Mouse (Mus musculus) heart, embryonic 12.5 days (tissue): ENCODE measurements around the gene Cacna2d2. TPM values are rescaled to one million over a fixed set of nuclear protein-coding genes. Genes with fewer than 3 reads are reported as not detected.
"Not testable (repeated sequence)": the region's sequence is repeated elsewhere in the genome, so short reads cannot be mapped to it uniquely, and the experiment has no call there.

Experiments used
- ATAC-seq: fragments of 200-750 bp; cut with Nextera tagmentation; 2 replicates; pipeline ENCODE4 v1.8.0; 2017; ENCODE audit warnings: moderate TSS enrichment, moderate library complexity; ENCODE audit not compliant: insufficient number of reproducible peaks, low FRiP score
- H3K27ac ChIP-seq: fragments of 300-500 bp; sonication (generic); 2 replicates; pipeline ENCODE4 v1.5.1; 2016; ENCODE audit warnings: mild to moderate bottlenecking, moderate library complexity; ENCODE audit not compliant: poor library complexity, severe bottlenecking
- H3K27me3 ChIP-seq: fragments of 300-500 bp; sonication (generic); replicated peaks from 2 replicates; pipeline ENCODE4 v1.6.1; 2016; ENCODE audit warnings: mild to moderate bottlenecking, moderate library complexity
- H3K36me3 ChIP-seq: fragments of 300-500 bp; sonication (generic); 2 replicates; pipeline ENCODE4 v1.6.1; 2016; ENCODE audit warnings: mild to moderate bottlenecking, moderate library complexity
- H3K4me1 ChIP-seq: fragments of 300-500 bp; sonication (generic); replicated peaks from 2 replicates; pipeline ENCODE4 v1.6.1; 2016; ENCODE audit warnings: mild to moderate bottlenecking
- H3K4me2 ChIP-seq: fragments of 300-500 bp; sonication (generic); 2 replicates; pipeline ENCODE4 v1.6.1; 2016; ENCODE audit warnings: mild to moderate bottlenecking, moderate library complexity
- H3K4me3 ChIP-seq: fragments of 300-500 bp; sonication (generic); 2 replicates; pipeline ENCODE4 v1.5.1; 2016; ENCODE audit warnings: mild to moderate bottlenecking
- H3K9ac ChIP-seq: fragments of 300-500 bp; sonication (generic); 2 replicates; pipeline ENCODE4 v1.6.1; 2016; ENCODE audit warnings: mild to moderate bottlenecking, moderate library complexity
- H3K9me3 ChIP-seq: fragments of 300-500 bp; sonication (generic); replicated peaks from 2 replicates; pipeline ENCODE4 v1.6.1; 2016; ENCODE audit warnings: mild to moderate bottlenecking, moderate library complexity
- WGBS: fragments of 180-500 bp; shearing (Covaris S2); methylation state at CpG from one replicate; pipeline ENCODE4 v1.1.7; 2016; 5-methylcytosine and 5-hydroxymethylcytosine counted together
- polyA plus RNA-seq: library from polyadenylated mRNA; unstranded; fragments of >200 nt; fragmentation: Nextera tagmentation; extraction: Ambion mirVana; gene quantifications from 2 replicates; pipeline ENCODE4 v1.2.1, GENCODE M21; 2016

Cacna2d2 gene
- polyA plus RNA-seq, 1 experiment from 2014 or later: 6.2 TPM

DNA sequence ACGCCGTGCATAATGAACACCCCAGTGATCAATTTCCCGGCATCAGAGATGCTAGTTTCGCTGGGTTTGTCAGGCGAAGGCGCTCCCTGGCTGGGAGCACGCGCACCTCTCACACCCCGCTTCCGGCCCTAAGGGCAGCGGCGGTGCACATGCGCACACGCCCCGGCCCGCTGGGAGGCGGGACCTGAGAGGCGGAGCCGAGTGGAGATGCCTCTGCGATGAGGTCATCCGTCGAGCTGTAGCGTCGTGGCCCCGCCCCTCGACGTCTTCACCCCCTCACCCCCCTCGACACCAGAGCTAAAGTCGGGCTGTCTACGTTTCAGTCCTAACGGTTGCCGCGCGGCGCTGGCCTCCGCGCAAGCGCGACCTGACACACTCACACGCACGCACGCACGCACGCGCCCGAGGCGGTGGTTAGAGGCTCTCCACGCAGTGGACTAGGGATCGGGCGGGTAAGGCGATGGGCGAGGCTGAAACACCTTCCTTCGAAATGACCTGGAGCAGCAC, 155.0 kb downstream of the Cacna2d2 start:
- Histone ChIP-seq H3K36me3 (peaks cover 31% of the 10 kb centered on the region), H3K4me2 (peak overlapping the region; percentile 94), H3K9ac (peak overlapping the region; percentile 92), H3K27ac (peak overlapping the region; percentile 96), H3K4me1 (peaks cover 56% of the 10 kb centered on the region), H3K27me3 (peaks cover 14% of the 10 kb centered on the region), H3K4me3 (peak overlapping the region; percentile 77), H3K9me3 (no peaks in the 10 kb centered on the region)
- under 1% methylated on average over 53 of the region's 53 CpGs for WGBS
- peak; percentile 93 for ATAC-seq

DNA sequence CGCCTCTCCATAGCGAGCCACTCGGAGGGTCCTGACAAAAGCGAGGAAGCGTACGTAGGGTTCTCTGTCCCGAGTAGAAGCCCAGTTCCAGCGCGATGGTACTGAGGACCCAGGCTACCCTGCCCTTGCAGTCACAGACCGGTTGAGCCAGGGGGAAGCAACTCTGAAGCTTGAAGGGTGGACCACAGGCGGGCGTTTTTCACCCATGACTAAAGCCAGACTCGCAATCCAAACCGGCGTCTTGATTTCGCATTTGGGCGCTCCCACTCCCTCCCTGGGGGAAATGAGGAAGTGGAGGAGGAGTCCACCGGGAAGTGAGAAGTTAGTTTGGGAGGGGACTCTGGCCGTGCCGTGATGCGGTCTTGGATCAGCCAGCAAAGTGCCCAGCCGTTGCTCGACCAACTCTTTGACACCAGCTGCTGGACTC, 155.6 kb downstream of the Cacna2d2 start:
- ATAC-seq: peak; percentile 20
- Histone ChIP-seq H3K4me3 (peak overlapping the region; percentile 77), H3K36me3 (peaks cover 38% of the 10 kb centered on the region), H3K9me3 (no peaks in the 10 kb centered on the region), H3K4me1 (peaks cover 56% of the 10 kb centered on the region), H3K27ac (peak overlapping the region; percentile 96), H3K27me3 (peaks cover 7% of the 10 kb centered on the region), H3K9ac (peak overlapping the region; percentile 92), H3K4me2 (peak overlapping the region; percentile 94)
- 0% methylated on average over 23 of the region's 23 CpGs for WGBS

DNA sequence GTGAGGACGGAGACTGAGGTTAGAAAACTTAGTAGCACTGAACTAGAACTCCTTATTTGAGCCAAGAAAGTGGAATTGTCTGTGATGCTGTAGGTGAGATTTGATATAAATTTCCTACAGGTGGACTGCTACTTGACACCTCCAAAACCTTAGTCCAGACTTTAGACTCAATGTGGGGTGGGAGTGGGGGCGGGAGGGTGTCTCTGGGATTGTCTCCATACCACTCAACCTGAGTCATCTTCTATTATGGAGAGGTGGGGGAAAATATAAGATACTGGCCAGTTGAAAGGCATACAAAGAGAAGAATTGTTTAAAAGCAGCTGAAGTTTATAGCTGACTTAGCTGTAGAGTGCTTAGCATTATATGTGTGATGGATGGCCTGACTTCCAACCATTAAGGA, 156.3 kb downstream of the Cacna2d2 start:
- 27% methylated on average over 2 of the region's 2 CpGs for WGBS
- ATAC-seq: no peak
- Histone ChIP-seq H3K4me3 (peak overlapping the region; percentile 77), H3K27ac (peak overlapping the region; percentile 96), H3K9ac (peak overlapping the region; percentile 92), H3K36me3 (peaks cover 44% of the 10 kb centered on the region), H3K9me3 (no peaks in the 10 kb centered on the region), H3K4me2 (peak overlapping the region; percentile 94), H3K27me3 (peaks cover under 1% of the 10 kb centered on the region), H3K4me1 (peaks cover 54% of the 10 kb centered on the region)

DNA sequence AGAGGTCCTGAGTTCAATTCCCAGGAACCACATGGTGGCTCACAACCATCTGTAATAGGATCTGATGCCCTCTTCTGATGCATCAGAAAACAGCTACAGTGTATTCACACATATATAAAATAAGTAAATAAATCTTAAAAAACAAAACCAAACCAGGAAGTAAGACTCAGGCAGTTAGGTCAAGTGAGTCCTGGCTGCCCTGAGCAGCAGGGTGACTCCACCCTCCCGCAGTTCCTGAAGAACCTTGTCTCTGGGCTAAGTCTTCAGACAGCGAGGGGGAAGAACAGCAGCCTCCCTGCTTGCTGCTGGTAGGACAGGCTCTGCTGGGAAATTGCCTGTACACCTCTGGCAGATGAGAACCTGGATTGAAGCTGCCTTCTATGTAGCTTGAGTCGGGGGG, 156.9 kb downstream of the Cacna2d2 start:
- Histone ChIP-seq H3K4me2 (peak overlapping the region; percentile 94), H3K27ac (peak overlapping the region; percentile 96; the same call in 1 of the 2 replicates), H3K9me3 (no peaks in the 10 kb centered on the region), H3K27me3 (no peaks in the 10 kb centered on the region), H3K4me3 (peak overlapping the region; percentile 77), H3K9ac (peak overlapping the region; percentile 92), H3K36me3 (peaks cover 51% of the 10 kb centered on the region), H3K4me1 (peaks cover 47% of the 10 kb centered on the region)
- 60% methylated on average over 3 of the region's 3 CpGs for WGBS
- ATAC-seq: no peak

DNA sequence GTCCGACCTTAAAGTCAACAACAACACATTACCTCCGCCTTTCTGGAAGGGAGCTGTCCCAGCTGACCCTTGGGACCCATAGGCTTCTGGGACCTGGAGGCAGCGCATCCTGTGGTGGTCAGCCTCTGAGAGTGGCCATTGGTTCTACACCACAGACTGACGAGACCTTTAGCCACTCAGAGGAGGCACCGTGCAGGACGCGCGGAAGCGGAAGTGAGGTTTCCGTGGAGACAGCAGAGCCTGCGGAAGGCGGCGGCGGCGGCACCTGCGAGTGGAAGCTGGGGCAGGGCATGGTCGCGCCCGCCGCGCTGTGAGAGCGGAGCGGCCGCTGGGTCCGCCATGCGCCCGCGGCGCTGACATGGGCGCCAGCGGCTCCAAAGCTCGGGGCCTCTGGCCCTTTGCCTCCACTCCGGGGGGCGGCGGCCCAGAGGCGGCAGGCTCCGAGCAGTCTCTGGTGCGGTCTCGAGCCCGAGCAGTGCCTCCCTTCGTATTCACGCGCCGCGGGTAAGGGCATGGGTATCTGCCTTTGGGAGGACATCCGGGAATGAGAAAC, 163.7 kb downstream of the Cacna2d2 start, which contains the start of gene Tusc2:
TSS of gene Tusc2 (plus strand) at position 227 of the 553 bp plus-strand sequence.
- peak within 1 kb of the TSS; percentile 91 for H3K9ac ChIP-seq
- under 1% methylated on average over 46 of the region's 46 CpGs for whole genome bisulfite sequencing
- peak within 1 kb of the TSS; percentile 78 for H3K27ac ChIP-seq
- no peaks in the 10 kb centered on the region for H3K27me3 ChIP-seq
- ATAC-seq: peak; percentile 93
- no peaks in the 10 kb centered on the region for H3K9me3 ChIP-seq
- H3K4me3 ChIP-seq: peak within 1 kb of the TSS; percentile 98
- H3K36me3 ChIP-seq: peaks cover 54% of the 10 kb centered on the region
- peaks cover 42% of the 10 kb centered on the region for H3K4me1 ChIP-seq
- H3K4me2 ChIP-seq: peak within 1 kb of the TSS; percentile 91

DNA sequence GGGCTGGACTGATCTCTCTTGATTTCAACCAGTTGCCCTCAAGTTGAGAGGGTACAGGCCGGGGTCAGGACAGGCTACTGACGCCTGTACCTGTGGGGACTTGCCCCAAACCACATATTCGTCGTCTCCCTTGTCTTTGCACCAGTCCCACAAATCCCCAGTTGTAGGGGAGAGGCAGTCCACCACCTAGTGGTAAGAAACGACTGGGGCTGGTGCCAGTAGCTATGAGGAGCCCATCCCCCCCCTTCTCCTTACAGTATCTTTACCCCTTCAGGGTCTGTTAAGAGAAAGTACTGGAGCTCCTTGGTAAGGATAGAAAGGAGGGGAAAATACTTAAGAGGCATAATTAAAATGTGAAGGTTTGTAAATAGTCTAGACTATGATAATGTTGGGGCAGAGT, 166.1 kb downstream of the Cacna2d2 start:
- H3K27ac ChIP-seq: 0 out of 2 replicates have a peak overlapping the region, but pooled peaks have one; percentile 52
- not testable (repeated sequence) for H3K27me3 ChIP-seq, ATAC-seq, H3K9me3 ChIP-seq
- WGBS: 44% methylated on average over 5 of the region's 5 CpGs
- peaks cover 34% of the 10 kb centered on the region for H3K36me3 ChIP-seq
- peak overlapping the region; percentile 32; the same call in 1 of the 2 replicates for H3K9ac ChIP-seq
- peak overlapping the region; percentile 37; the same call in 1 of the 2 replicates for H3K4me2 ChIP-seq
- peaks cover 50% of the 10 kb centered on the region for H3K4me1 ChIP-seq
- H3K4me3 ChIP-seq: 0 out of 2 replicates have a peak overlapping the region, but pooled peaks have one; percentile 4

DNA sequence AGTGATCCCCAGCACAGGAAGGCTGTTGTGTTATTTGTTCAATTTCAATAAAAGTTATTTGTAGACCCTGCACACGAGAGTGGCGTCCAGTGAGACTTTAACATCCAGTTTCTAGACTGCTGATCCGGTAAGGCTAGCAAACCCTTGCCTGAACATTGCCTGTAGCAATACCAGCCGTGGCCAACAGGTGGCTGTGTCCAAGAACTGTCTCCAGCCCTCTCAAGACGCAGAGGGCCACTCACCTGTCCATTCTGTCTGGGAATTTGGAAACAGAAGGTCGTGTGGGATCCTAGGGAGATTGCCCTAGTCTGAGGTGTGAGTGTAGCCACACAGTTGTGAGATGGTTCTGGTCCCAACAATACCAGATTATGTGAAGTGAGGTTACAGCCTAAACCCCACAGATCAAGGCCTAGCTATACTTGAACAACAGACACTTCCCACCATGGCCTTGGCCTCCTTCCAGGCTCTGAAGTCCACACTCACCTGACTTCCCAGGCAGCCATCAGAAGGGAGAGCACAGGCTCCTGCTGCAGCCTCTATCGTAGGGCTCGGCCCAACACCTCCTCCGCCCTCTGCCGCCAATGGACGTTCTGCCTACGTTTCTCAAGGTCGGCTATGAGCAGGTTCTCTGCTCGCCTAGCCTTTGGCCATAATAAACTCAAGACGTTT, 166.8 kb downstream of the Cacna2d2 start:
- Histone ChIP-seq H3K4me3 (no peak overlapping the region), H3K9ac (0 out of 2 replicates have a peak overlapping the region, but pooled peaks have one; percentile 5), H3K9me3 (no peaks in the 10 kb centered on the region), H3K4me2 (peak overlapping the region; percentile 91), H3K36me3 (peaks cover 34% of the 10 kb centered on the region), H3K27ac (peak overlapping the region; percentile 71), H3K27me3 (no peaks in the 10 kb centered on the region), H3K4me1 (peaks cover 56% of the 10 kb centered on the region)
- 54% methylated on average over 15 of the region's 15 CpGs for WGBS
- ATAC-seq: no peak

DNA sequence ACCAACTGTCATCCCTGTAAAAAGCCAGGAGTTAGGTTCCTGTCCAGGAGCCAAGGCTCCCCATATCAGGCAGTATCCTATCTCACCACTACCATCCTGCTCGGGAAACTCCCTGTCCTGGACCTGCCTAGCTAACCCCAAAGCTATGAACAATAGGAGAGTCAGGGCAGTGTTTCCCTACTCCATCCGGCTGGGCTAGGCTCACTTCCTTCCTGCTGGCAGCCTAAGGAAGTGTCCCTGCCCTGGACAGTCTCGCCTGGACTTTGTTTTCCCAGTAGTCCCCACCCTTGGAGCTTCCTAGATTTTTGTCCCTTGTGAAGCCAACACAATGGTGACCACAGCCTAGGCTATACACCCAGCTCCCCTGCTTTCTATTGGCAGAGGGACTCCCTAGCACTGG, 167.4 kb downstream of the Cacna2d2 start:
- 45% methylated on average over 3 of the region's 3 CpGs for WGBS
- ATAC-seq: peak; percentile 29
- H3K27me3 ChIP-seq: no peaks in the 10 kb centered on the region

DNA sequence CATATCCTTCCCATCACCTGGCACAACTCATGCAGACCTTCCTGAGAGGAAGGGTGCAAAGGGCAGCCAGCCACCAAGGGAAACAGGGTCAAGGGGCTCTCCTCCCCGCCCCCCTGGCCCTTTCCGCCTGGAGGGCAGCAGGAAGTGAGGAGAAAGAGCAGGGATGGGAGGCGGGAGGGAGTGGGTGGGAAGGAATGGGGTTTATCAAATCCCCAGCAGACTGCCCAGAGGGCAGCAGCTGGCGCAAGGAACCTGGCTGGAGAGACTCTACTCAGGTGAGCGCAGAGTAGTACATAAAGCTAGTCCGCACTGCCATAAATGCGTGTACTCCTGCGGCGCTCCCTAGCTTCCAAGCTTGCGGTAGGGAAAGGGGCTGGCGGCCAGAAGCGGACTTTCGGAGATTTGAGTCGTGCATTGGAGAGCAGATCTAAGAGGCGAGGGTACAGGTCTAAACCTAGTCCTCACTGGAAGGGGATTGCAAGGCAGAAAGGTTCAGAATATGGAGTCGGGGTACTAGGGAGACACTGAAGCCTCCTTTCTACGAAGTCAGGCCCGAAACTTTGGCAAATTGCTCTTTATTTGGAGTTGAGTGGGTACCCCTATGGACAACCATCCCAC, 168.4 kb downstream of the Cacna2d2 start, which contains the start of gene Hyal2:
TSS of gene Hyal2 (plus strand) at position 244 of the 618 bp plus-strand sequence.
- Histone ChIP-seq H3K9ac (peak within 1 kb of the TSS; percentile 88), H3K27me3 (no peaks in the 10 kb centered on the region), H3K27ac (peak within 1 kb of the TSS; percentile 71), H3K4me1 (peaks cover 70% of the 10 kb centered on the region), H3K36me3 (peaks cover 38% of the 10 kb centered on the region), H3K4me2 (peak within 1 kb of the TSS; percentile 91), H3K9me3 (no peaks in the 10 kb centered on the region), H3K4me3 (peak within 1 kb of the TSS; percentile 88)
- no peak for ATAC-seq
- WGBS: 6% methylated on average over 18 of the region's 18 CpGs

More for the DNA sequence above, 167.4 kb downstream of the Cacna2d2 start:
- H3K4me2 ChIP-seq: peak overlapping the region; percentile 91
- H3K4me1 ChIP-seq: peaks cover 63% of the 10 kb centered on the region
- peaks cover 34% of the 10 kb centered on the region for H3K36me3 ChIP-seq
- H3K4me3 ChIP-seq: peak overlapping the region; percentile 88; the same call in 1 of the 2 replicates
- no peak overlapping the region for H3K9ac ChIP-seq
- H3K27ac ChIP-seq: peak overlapping the region; percentile 71
- no peaks in the 10 kb centered on the region for H3K9me3 ChIP-seq

DNA sequence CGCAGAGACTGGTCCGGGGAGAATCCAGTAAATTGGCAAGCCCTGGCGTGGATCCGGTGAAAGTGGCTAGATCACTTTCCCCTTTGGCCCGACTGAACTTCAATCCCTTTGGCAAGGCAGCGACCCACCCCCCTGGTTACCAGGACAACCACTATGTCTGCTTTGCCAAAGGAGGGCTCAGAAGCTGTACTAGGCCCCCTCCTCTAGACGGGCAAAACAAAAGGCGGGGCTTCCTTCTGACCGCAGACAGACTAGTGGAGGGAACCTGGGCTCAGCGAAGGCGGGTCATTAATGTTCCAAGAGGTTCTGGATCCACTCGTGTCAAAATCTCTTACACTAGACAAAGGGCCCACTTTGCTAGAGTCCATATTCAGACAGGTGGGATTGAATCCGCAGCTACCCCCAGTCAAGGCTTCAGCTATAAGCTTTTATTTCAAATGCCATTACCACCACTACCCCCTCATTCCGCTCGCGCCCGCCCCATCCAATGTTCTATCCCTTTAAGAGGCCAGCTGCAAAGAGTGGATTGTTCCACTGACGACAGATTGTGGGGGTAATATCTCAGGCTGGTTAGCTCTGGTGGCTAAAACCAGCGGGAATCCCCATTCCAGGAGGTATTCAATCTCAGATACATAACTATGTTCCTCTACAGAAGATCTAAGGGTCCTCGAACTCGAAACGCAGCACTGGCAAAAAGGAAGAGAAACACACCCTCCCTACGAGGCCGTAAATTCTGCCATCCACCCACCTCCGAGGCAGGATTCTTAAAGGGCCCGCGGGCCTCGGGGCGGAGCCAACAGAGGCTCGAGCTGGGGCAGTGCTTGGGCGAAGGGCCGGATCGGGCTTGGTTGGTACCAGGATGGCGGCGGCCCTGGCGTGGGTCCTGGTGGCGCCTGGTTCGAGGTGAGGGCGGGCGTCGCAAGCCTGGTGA, 169.2 kb downstream of the Cacna2d2 start:
- Histone ChIP-seq H3K9ac (peak overlapping the region; percentile 88), H3K4me1 (peaks cover 68% of the 10 kb centered on the region), H3K9me3 (no peaks in the 10 kb centered on the region), H3K27me3 (no peaks in the 10 kb centered on the region), H3K27ac (peak overlapping the region; percentile 71), H3K36me3 (peaks cover 46% of the 10 kb centered on the region), H3K4me2 (peak overlapping the region; percentile 91), H3K4me3 (peak overlapping the region; percentile 88)
- ATAC-seq: peak; percentile 85
- under 1% methylated on average over 41 of the region's 41 CpGs for WGBS
